Mouse (Mus musculus) stomach, postnatal 0 days (tissue): ENCODE measurements around the gene Usp29. TPM values are rescaled to one million over a fixed set of nuclear protein-coding genes. Genes with fewer than 3 reads are reported as not detected.

Source experiments
- ATAC-seq: fragments of 200-750 bp; cut with Nextera tagmentation; 2 replicates; pipeline ENCODE4 v1.8.0; 2017; ENCODE audit not compliant: low FRiP score, low TSS enrichment
- DNase-seq: peaks from one replicate; pipeline ENCODE4 v3.0.0-alpha.2; 2016; ENCODE audit warnings: low spot score
- H3K27ac ChIP-seq: fragments of 300-500 bp; sonication (generic); replicated peaks from 2 replicates; pipeline ENCODE4 v1.5.1; 2014; ENCODE audit warnings: mild to moderate bottlenecking, control low read depth
- H3K27me3 ChIP-seq: fragments of 300-500 bp; sonication (generic); 2 replicates; pipeline ENCODE4 v1.6.1; 2014; ENCODE audit warnings: low read length; ENCODE audit not compliant: control insufficient read depth, insufficient read depth
- H3K36me3 ChIP-seq: fragments of 300-500 bp; sonication (generic); 2 replicates; pipeline ENCODE4 v1.6.1; 2014; ENCODE audit warnings: low read length, mixed read lengths; ENCODE audit not compliant: control insufficient read depth, insufficient read depth
- H3K4me1 ChIP-seq: fragments of 300-500 bp; sonication (generic); replicated peaks from 2 replicates; pipeline ENCODE4 v1.6.1; 2014; ENCODE audit warnings: antibody characterized with exemption; ENCODE audit not compliant: control insufficient read depth, insufficient read depth
- H3K4me2 ChIP-seq: fragments of 300-500 bp; sonication (generic); replicated peaks from 2 replicates; pipeline ENCODE4 v1.6.1; 2014; ENCODE audit warnings: low read depth, mild to moderate bottlenecking, control low read depth, moderate library complexity
- H3K4me3 ChIP-seq: fragments of 300-500 bp; sonication (generic); 2 replicates; pipeline ENCODE4 v1.5.1; 2014; ENCODE audit warnings: low read depth, low read length, control low read depth
- H3K9ac ChIP-seq: fragments of 300-500 bp; sonication (generic); 2 replicates; pipeline ENCODE4 v1.6.1; 2014; ENCODE audit warnings: mild to moderate bottlenecking, low read length, control low read depth, mixed read lengths
- H3K9me3 ChIP-seq: fragments of 300-500 bp; sonication (generic); 2 replicates; pipeline ENCODE4 v1.6.1; 2016; ENCODE audit warnings: low read length; ENCODE audit not compliant: control insufficient read depth
- CTCF ChIP-seq: IDR thresholded peaks from 2 replicates; pipeline ENCODE4 v1.5.1; 2016; ENCODE audit warnings: antibody characterized with exemption, low read depth, mild to moderate bottlenecking, moderate library complexity
- EP300 ChIP-seq: optimal IDR thresholded peaks from 2 replicates; pipeline ENCODE3; 2016; ENCODE audit warnings: antibody characterized with exemption
- WGBS: fragments of 180-500 bp; shearing (Covaris S2); extraction: QIAGEN DNeasy Blood & Tissue Kit; methylation state at CpG from one replicate; pipeline ENCODE4 v1.1.7; 2014; 5-methylcytosine and 5-hydroxymethylcytosine counted together
- polyA plus RNA-seq: library from polyadenylated mRNA; unstranded; fragments of >200 nt; fragmentation: Nextera tagmentation; extraction: Ambion mirVana; gene quantifications from 2 replicates; pipeline ENCODE4 v1.2.1, GENCODE M21; 2015

Gene Usp29
- polyA plus RNA-seq, result 1.0 and 1.4 TPM in 2 replicates

DNA sequence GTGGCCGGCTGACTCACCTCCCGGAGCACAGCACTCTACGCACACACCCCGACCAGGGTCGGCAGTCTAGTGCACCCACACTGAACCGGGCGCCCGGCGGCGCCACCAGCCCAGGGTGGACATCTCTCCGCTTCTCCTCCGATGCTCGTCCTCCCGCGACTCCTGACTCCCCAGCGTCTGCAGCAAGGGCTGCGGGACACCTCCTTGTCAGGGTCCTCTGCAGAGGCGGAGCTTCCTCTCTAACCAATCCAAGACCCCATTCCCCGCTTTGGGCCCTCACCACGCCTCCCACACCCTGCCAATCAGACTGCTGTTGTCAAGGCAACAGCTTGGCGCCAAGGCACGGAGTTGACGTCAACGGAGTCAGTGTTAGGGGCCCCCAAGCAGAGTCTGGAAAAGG, at the start of gene Usp29, which contains the start of gene Peg3:
TSS of gene Usp29 (plus strand) at position 338 of the 400 bp plus-strand sequence.
TSS of gene Peg3 (minus strand) at position 191 of the 400 bp plus-strand sequence.
- peak; percentile 14 for ATAC-seq
- Histone ChIP-seq H3K27ac (peak within 1 kb of the TSS; percentile 93), H3K9ac (peak within 1 kb of the TSS; percentile 59), H3K9me3 (0 out of 2 replicates have a peak, but pooled peaks cover 4% of the 10 kb centered on the region), H3K27me3 (no peaks in the 10 kb centered on the region), H3K4me2 (peak within 1 kb of the TSS; percentile 54), H3K36me3 (no peaks in the 10 kb centered on the region), H3K4me3 (peak within 1 kb of the TSS; percentile 59), H3K4me1 (no peaks in the 10 kb centered on the region)
- 44% methylated on average over 22 of the region's 24 CpGs for WGBS
- peak; percentile 84 for DNase-seq
- TF ChIP-seq CTCF (peak; percentile 40; the same call in 1 of the 2 replicates), EP300 (no peak)

DNA sequence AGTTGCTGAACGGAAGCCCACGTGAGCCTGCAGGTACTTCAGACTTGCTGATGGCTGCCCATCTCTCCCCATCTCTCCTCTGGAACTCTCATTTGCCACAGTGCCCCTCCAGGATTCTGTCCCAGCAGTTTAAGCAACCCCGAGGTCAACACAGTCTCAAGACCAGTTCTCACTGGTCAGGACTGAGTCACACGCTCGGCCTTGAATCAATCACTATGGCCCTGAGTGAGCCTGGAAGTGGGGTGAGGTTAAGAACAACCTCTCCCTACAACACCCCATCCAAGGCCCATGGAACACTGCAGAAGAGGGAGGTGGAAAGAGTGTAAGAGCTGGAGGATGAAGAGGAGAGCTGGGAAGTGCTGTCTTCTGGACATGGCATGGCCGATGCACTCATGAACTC, 44.9 kb upstream of the Usp29 start:
- no peaks in the 10 kb centered on the region for H3K9me3 ChIP-seq
- ATAC-seq (no peak), DNase-seq (no peak)
- no peak overlapping the region for H3K4me3 ChIP-seq
- no peaks in the 10 kb centered on the region for H3K4me1 ChIP-seq
- no peaks in the 10 kb centered on the region for H3K36me3 ChIP-seq
- H3K4me2 ChIP-seq, result no peak overlapping the region
- 93% methylated on average over 6 of the region's 6 CpGs for WGBS
- no peaks in the 10 kb centered on the region for H3K27me3 ChIP-seq
- no peak overlapping the region for H3K27ac ChIP-seq
- TF ChIP-seq EP300 (no peak), CTCF (no peak)
- H3K9ac ChIP-seq, result no peak overlapping the region

- WGBS, result 8% methylated on average over 32 of the region's 32 CpGs
- peak within 1 kb of the TSS; percentile 51; the same call in 1 of the 2 replicates for H3K9ac ChIP-seq
These were observed 33.9 kb upstream of the Usp29 start, which contains the start of gene Zim1 for GRCm38 (mm10) chr7:6696241-6697045. TSS of gene Zim1 (minus strand) at chr7:6696450.

DNA sequence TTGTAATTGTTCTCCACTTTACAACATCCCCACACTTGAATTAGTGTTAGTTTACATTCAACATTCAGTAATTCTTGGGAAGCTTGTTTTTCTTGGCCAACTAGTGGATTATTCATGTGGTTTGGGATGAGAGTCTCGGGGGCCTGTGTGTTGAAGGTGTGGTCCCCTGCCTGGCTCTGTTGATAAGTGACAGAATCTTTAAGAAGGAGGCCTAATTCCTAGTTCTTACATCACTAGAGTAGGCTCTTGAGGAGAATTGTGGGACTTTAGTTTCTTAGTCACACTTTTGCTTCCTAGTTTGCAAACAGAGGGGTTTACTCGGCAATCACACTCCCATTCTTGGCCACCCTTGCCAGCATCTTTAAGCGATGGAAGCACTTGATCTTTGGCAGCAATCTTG, 31.1 kb upstream of the Usp29 start:
- ATAC-seq (no peak), DNase-seq (no peak)
- no peak overlapping the region for H3K27ac ChIP-seq
- H3K4me1 ChIP-seq, result no peaks in the 10 kb centered on the region
- no peak overlapping the region for H3K9ac ChIP-seq
- no peak overlapping the region for H3K4me2 ChIP-seq
- no peak overlapping the region for H3K4me3 ChIP-seq
- H3K27me3 ChIP-seq, result no peaks in the 10 kb centered on the region
- WGBS, result 55% methylated on average over 3 of the region's 3 CpGs
- no peaks in the 10 kb centered on the region for H3K9me3 ChIP-seq
- H3K36me3 ChIP-seq, result no peaks in the 10 kb centered on the region
- TF ChIP-seq CTCF (no peak), EP300 (no peak)

More at GRCm38 (mm10) chr7:6696241-6697045, 33.9 kb upstream of the Usp29 start, which contains the start of gene Zim1:
- Histone ChIP-seq H3K27ac (no peak within 1 kb of the TSS), H3K9me3 (no peaks in the 10 kb centered on the region), H3K27me3 (no peaks in the 10 kb centered on the region), H3K4me2 (peak within 1 kb of the TSS; percentile 60), H3K4me3 (peak within 1 kb of the TSS; percentile 43), H3K4me1 (no peaks in the 10 kb centered on the region), H3K36me3 (no peaks in the 10 kb centered on the region)
- peak; percentile 88 for DNase-seq
- TF ChIP-seq CTCF (peak; percentile 67), EP300 (no peak)
- peak; percentile 100 for ATAC-seq

GRCm38 (mm10) chr7:6707416-6708015, 22.9 kb upstream of the Usp29 start:
- Histone ChIP-seq H3K4me3 (no peak overlapping the region), H3K27me3 (no peaks in the 10 kb centered on the region), H3K4me2 (no peak overlapping the region), H3K9ac (no peak overlapping the region), H3K9me3 (no peaks in the 10 kb centered on the region), H3K27ac (no peak overlapping the region), H3K4me1 (no peaks in the 10 kb centered on the region), H3K36me3 (0 out of 2 replicates have a peak, but pooled peaks cover 7% of the 10 kb centered on the region)
- WGBS, result 92% methylated on average over 23 of the region's 23 CpGs
- ATAC-seq (no peak), DNase-seq (peak; percentile 6)
- TF ChIP-seq EP300 (no peak), CTCF (no peak)
